Mouse (Mus musculus) heart, embryonic 10.5 days (tissue): ENCODE measurements around the gene Gm20403. TPM values are rescaled to one million over a fixed set of nuclear protein-coding genes. Genes with fewer than 3 reads are reported as not detected.
"Not testable (repeated sequence)": the region's sequence is repeated elsewhere in the genome, so short reads cannot be mapped to it uniquely, and the experiment has no call there.

Experiments
- DNase-seq: peaks from one replicate; pipeline ENCODE4 v3.0.0-alpha.2; 2017; ENCODE audit warnings: low spot score
- H3K27ac ChIP-seq: fragments of 300-500 bp; sonication (generic); 2 replicates; pipeline ENCODE4 v1.5.1; 2016; ENCODE audit warnings: mild to moderate bottlenecking
- H3K27me3 ChIP-seq: fragments of 300-500 bp; sonication (generic); 2 replicates; pipeline ENCODE4 v1.6.1; 2016; ENCODE audit warnings: mild to moderate bottlenecking; ENCODE audit not compliant: poor library complexity, insufficient read depth, severe bottlenecking
- H3K36me3 ChIP-seq: fragments of 300-500 bp; sonication (generic); 2 replicates; pipeline ENCODE4 v1.6.1; 2016; ENCODE audit warnings: mild to moderate bottlenecking, moderate library complexity
- H3K4me1 ChIP-seq: fragments of 300-500 bp; sonication (generic); 2 replicates; pipeline ENCODE4 v1.6.1; 2016; ENCODE audit warnings: mild to moderate bottlenecking
- H3K4me3 ChIP-seq: fragments of 300-500 bp; sonication (generic); 2 replicates; pipeline ENCODE4 v1.5.1; 2016; ENCODE audit warnings: mild to moderate bottlenecking, moderate library complexity
- H3K9me3 ChIP-seq: fragments of 300-500 bp; sonication (generic); 2 replicates; pipeline ENCODE4 v1.6.1; 2016; ENCODE audit warnings: mild to moderate bottlenecking, moderate library complexity
- WGBS: fragments of 180-500 bp; shearing (Covaris S2); methylation state at CpG from one replicate; pipeline ENCODE4 v1.1.7; 2016; 5-methylcytosine and 5-hydroxymethylcytosine counted together
- polyA plus RNA-seq: library from polyadenylated mRNA; unstranded; fragments of >200 nt; fragmentation: Nextera tagmentation; extraction: Ambion mirVana; gene quantifications from 2 replicates; pipeline ENCODE4 v1.2.1, GENCODE M21; 2016

Gene Gm20403
- polyA plus RNA-seq, 1 experiment from 2014 or later = not detected

DNA sequence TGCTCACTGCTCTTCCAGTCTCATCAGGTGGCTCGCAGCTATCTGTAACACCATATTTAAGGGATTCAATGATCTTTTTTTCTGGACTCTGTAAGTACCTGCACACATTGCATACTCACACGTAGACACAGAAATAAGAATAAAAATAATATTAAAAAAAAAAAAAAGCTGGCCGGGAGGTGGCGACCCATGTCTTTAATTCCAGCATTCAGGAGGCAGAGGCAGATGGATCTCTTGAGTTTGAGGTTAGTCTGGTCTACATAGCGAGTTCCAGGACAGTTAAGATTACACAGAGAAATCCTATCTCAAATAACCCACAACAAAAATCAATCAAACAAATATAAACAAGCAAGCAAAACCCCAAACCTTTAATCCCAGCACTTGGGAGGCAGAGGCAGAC is 17.5 kb upstream of the Gm20403 start:
- no peaks in the 10 kb centered on the region for H3K4me1 ChIP-seq
- 0 out of 2 replicates have a peak, but pooled peaks cover 3% of the 10 kb centered on the region for H3K9me3 ChIP-seq
- no peaks in the 10 kb centered on the region for H3K27me3 ChIP-seq
- DNase-seq = no peak
- H3K27ac ChIP-seq = no peak overlapping the region
- no peak overlapping the region for H3K4me3 ChIP-seq
- 83% methylated on average over 5 of the region's 5 CpGs for WGBS
- H3K36me3 ChIP-seq = no peaks in the 10 kb centered on the region

DNA sequence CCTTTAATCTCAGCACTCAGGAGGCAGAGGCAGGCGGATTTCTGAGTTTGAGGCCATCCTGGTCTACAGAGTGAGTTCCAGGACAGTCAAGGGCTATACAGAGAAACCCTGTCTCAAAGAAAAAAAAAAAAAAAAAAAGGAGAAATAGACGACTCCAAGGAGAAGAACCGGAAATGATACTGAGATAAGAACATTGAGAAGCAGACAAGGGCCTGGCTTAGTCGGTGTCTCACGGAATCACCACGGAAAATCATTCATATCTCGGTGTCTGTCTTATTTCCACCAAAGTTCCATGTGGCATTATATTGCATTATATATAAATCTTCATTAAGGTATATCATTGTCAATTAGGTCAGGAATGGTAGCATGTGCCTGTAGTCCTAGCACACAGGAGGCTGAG is 16.2 kb upstream of the Gm20403 start:
- DNase-seq, H3K27me3 ChIP-seq, H3K4me1 ChIP-seq, H3K4me3 ChIP-seq, H3K9me3 ChIP-seq, H3K27ac ChIP-seq, H3K36me3 ChIP-seq: not testable (repeated sequence)
- 82% methylated on average over 7 of the region's 7 CpGs for WGBS

DNA sequence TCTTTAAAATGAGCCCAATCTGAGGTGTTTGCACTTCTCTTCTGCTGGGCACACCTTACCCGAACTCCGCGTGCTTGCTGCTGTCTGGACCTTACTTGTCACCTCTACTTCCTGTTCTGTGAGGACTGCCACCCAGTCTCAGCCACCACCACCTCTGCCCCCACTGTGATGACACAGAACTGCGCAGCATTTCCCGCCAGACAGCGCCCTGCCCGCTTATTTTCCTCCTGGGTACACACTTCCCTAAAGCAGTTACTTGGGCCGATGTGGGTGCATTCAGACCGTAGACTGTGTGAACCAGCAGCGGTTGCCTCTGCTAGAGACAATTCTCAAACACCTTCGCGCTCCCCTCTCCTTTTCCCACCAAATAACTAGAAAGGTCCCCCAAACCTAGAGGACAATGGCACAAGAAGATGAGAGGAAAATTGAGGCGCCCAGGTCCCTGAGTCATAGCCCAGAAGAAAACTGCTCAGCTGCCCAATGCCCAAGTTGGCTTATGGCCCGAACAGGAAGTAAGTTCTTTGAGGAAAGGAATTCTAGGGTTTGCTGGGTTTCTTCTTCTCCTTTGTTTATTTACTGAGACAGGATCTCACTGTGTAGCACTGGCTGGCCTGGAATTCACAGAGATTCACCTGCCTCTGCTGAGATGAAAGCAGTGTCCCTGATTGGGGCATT is 12.8 kb upstream of the Gm20403 start:
- peak; percentile 74 for DNase-seq
- Histone ChIP-seq H3K4me1 (no peaks in the 10 kb centered on the region), H3K36me3 (no peaks in the 10 kb centered on the region), H3K27ac (no peak overlapping the region), H3K9me3 (no peaks in the 10 kb centered on the region), H3K27me3 (peaks cover 4% of the 10 kb centered on the region; the same call in 1 of the 2 replicates), H3K4me3 (no peak overlapping the region)
- WGBS = 73% methylated on average over 14 of the region's 14 CpGs

DNA sequence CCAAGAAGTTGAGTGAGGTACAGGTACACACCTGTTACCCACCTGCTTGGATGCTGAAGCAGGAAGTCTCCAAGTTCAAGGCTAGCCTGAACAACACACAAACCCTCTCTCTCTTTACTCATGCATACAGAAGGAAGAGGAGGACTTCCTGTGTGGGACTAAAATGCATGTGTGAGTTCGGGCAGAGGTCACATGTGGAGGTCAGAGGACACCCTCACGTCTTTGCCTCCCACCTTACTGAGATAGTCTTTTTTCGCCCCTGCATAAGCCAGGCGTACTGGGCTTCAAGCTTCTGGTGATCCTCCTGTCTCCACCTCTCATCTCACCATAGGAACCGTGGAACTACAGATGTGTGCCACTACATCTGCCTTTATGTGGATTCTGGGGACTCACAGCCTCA is 12.1 kb upstream of the Gm20403 start:
- Histone ChIP-seq H3K36me3 (no peaks in the 10 kb centered on the region), H3K4me3 (no peak overlapping the region), H3K9me3 (no peaks in the 10 kb centered on the region), H3K4me1 (no peaks in the 10 kb centered on the region), H3K27me3 (peaks cover 4% of the 10 kb centered on the region; the same call in 1 of the 2 replicates), H3K27ac (no peak overlapping the region)
- peak; percentile 57 for DNase-seq
- 63% methylated on average over 5 of the region's 5 CpGs for WGBS

DNA sequence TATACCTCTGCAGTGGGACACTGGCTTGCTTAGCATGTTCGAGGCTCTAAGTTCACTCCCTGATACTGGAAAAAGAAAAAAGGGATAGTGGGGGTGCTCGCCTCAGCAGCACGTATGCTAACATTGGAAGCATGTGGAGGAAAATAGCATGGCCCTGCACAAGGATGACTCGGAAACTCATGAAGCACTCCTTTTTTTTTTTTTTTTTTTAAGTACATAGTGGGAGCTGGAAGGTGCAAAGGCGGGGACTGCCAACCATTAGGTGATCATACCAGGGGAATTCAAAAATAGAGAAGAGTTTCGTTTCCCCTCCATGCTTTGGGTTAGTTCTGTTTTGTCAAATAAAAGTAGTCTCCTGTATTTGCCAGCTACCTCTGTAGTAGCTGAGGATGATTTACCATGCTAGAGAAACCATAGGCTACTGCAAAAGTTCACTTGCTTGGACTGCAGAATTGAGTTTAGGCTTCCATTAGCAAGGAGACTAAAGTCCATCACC is 10.7 kb upstream of the Gm20403 start:
- Histone ChIP-seq H3K9me3 (no peaks in the 10 kb centered on the region), H3K27ac (no peak overlapping the region), H3K4me1 (no peaks in the 10 kb centered on the region), H3K36me3 (no peaks in the 10 kb centered on the region), H3K4me3 (no peak overlapping the region), H3K27me3 (peaks cover 4% of the 10 kb centered on the region; the same call in 1 of the 2 replicates)
- no peak for DNase-seq
- WGBS = 79% methylated on average over 6 of the region's 6 CpGs

DNA sequence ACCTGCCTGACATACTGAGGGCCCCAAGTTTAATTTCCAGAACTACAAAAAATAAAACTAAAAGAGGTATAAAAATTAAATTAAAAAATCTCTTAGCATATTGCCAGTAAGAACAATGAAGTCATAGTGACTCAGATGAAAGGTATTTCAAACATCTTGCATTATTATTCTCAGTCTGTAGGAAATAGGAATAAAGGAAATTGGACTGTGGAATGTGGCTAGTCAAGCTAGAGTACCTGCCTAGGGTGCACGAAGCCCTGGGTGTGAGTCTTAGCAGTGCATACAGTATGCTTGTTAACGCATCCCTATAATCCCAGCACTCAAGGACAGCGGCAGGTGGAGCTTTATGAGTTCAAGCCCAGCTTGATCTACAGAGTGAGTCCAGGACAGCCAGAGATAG is 9.6 kb upstream of the Gm20403 start:
- Histone ChIP-seq H3K36me3 (no peaks in the 10 kb centered on the region), H3K4me1 (no peaks in the 10 kb centered on the region), H3K27ac (no peak overlapping the region), H3K27me3 (peaks cover 4% of the 10 kb centered on the region; the same call in 1 of the 2 replicates), H3K9me3 (no peaks in the 10 kb centered on the region), H3K4me3 (no peak overlapping the region)
- no peak for DNase-seq
- WGBS = 67% methylated on average over 3 of the region's 3 CpGs

DNA sequence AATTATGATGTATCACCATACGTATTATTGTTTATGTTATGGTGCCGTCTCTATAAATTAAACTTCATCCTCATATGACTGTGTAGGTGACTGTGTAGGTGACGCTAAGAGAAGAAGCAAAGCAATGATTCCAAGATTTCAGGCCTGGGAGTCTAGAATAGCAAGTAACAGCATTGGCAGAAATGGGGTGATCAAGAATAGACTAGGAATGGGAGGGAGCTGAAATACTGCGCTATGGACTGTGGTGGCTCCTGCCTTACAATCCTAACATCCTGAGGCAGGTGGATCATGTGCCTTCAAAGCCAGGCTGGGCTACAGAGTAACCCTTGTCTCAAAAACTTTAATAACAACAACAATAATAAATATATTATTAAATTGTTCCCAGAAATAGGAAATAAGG is 8.1 kb upstream of the Gm20403 start:
- Histone ChIP-seq H3K27ac (no peak overlapping the region), H3K4me3 (no peak overlapping the region), H3K27me3 (peaks cover 4% of the 10 kb centered on the region; the same call in 1 of the 2 replicates), H3K36me3 (no peaks in the 10 kb centered on the region), H3K4me1 (no peaks in the 10 kb centered on the region), H3K9me3 (no peaks in the 10 kb centered on the region)
- DNase-seq = no peak
- WGBS = 84% methylated on average over 4 of the region's 4 CpGs

DNA sequence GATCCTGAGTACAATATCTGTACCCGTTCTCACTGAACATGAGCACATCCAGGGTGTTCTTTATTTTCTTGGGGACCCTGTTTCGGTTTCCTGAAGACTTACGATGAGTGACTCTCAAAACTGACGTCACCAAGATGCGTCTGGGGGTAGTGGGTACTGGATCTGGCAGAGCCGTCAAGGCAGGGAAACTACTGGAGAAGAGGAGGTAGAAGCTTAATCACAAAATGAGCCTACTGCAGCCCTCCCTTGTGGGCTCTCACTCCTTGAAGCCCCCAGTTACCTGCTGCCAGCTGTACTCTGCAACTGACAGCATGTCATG is 7.7 kb upstream of the Gm20403 start:
- Histone ChIP-seq H3K9me3 (no peaks in the 10 kb centered on the region), H3K4me3 (no peak overlapping the region), H3K27ac (no peak overlapping the region), H3K4me1 (no peaks in the 10 kb centered on the region), H3K27me3 (peaks cover 4% of the 10 kb centered on the region; the same call in 1 of the 2 replicates), H3K36me3 (no peaks in the 10 kb centered on the region)
- WGBS = 73% methylated on average over 6 of the region's 6 CpGs
- no peak for DNase-seq

DNA sequence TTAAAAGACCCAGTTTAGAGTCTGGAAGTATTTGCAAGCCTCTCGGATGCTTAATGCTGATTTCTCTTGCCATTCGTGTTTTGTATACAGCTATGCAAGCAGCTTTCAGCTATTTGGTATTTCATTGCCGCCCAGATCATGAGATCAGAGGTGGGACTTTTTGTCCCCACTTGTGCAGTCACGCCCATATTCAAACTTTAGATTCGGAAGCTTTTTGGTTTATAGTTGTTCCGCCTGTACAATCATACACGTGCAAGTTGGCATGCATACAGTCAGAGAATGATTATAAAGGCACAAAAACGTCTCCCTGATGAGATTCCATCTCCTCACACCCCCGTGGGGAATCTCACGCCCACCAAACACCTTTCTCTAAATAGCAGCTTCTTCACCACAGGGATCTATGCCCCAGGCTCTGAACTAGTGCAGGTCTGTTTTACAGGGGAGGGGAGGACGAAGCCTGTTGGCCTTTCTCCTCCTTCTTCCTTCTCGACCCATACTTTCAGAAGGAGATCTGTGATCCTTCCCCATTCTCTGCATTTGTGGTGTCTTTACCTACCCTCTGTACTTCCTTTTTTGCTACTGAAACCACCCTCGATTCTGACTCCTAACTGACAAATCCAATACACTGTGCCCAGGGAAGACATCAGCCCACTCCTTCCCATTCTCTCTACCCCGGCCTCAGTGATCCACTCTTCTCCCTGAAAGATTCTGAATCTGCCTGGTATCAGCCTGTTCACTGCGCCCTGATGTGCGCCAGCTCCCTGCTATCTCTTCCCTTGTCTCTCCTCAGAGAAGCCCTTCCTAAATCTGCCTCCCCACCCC is 7.1 kb upstream of the Gm20403 start:
- no peaks in the 10 kb centered on the region for H3K4me1 ChIP-seq
- no peak overlapping the region for H3K4me3 ChIP-seq
- peaks cover 4% of the 10 kb centered on the region; the same call in 1 of the 2 replicates for H3K27me3 ChIP-seq
- H3K36me3 ChIP-seq = no peaks in the 10 kb centered on the region
- no peaks in the 10 kb centered on the region for H3K9me3 ChIP-seq
- peak; percentile 36 for DNase-seq
- no peak overlapping the region for H3K27ac ChIP-seq
- whole genome bisulfite sequencing = 51% methylated on average over 16 of the region's 16 CpGs

DNA sequence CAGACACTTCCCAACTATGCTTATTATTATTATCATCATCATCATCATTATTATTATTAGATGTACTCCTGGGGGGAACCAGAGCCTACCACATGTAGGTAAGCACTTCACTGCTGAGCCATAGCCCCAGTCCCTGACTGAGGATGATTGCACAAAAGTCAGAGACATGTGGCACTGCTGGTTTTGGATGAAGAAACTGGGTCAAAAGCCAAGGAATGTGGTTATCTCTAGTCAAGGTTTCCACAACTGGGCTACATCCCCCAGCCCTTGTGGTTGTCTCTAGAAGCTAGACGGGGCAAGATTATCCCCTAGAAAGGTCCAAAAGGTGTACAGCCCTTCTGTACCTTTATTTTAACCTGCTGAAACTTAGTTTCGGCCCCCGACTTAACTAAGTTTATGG is 6.5 kb upstream of the Gm20403 start:
- no peaks in the 10 kb centered on the region for H3K4me1 ChIP-seq
- peaks cover 4% of the 10 kb centered on the region; the same call in 1 of the 2 replicates for H3K27me3 ChIP-seq
- H3K27ac ChIP-seq = no peak overlapping the region
- no peaks in the 10 kb centered on the region for H3K9me3 ChIP-seq
- DNase-seq = no peak
- 77% methylated on average over 3 of the region's 3 CpGs for WGBS
- no peaks in the 10 kb centered on the region for H3K36me3 ChIP-seq
- no peak overlapping the region for H3K4me3 ChIP-seq

DNA sequence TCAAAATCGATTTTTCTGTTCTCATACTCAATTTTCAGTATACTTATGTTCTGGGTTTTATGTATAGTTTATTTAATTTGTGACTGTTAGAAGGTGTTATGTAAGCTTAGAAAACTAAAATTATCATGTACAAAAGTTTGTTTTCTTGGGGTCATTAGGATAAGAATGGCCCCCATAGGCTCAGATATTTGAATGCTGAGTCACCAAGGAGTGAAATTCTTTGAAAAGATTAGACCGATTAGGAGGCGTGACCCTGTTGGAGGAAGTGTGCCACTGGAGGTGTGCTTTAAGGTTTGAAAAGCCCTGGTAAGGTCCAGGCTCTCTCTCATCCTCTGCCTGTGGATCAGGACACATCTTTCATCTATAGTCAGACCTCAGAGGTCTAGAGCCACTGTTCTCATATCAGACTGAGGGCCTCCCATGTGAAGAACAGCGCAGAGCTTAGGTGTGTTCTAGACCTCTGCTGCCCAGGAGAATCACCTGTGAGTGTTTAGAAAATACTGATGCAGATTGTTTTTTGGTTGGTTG is 2.1 kb upstream of the Gm20403 start:
- no peaks in the 10 kb centered on the region for H3K27me3 ChIP-seq
- no peaks in the 10 kb centered on the region for H3K36me3 ChIP-seq
- no peak for DNase-seq
- H3K4me3 ChIP-seq = no peak overlapping the region
- no peaks in the 10 kb centered on the region for H3K9me3 ChIP-seq
- WGBS = 64% methylated on average over 4 of the region's 4 CpGs
- no peak overlapping the region for H3K27ac ChIP-seq
- 0 out of 2 replicates have a peak, but pooled peaks cover 5% of the 10 kb centered on the region for H3K4me1 ChIP-seq

DNA sequence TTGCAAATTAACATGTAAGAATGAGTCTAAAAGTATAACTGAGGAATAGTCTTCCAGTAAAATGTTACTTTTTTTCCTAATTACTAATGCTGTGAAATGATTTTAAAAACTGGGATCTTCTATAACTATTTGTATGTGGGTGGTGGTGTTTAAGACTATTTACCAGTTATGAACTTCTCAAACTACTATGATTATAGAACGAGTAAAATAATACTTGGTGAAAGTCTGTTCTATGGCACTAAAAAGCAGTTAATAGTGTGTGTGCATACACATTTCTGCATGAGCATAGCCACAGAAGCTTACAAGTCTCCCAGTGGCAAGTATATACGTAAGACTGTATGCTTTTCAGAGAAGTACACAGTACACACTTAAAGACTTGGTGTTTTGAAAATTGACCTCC is 827 bp upstream of the Gm20403 start:
- no peak for DNase-seq
- Histone ChIP-seq H3K9me3 (no peaks in the 10 kb centered on the region), H3K4me1 (0 out of 2 replicates have a peak, but pooled peaks cover 5% of the 10 kb centered on the region), H3K27ac (no peak overlapping the region), H3K36me3 (peaks cover 2% of the 10 kb centered on the region; the same call in 1 of the 2 replicates), H3K27me3 (no peaks in the 10 kb centered on the region), H3K4me3 (no peak overlapping the region)
- WGBS = 80% methylated on average over 2 of the region's 2 CpGs
